Mouse (Mus musculus): ENCODE measurements at regions not wholly inside any gene's neighbourhood (a gene's known extent, or its start where the extent isn't known, plus 50 kb on each side); places are given as distances from the start of the nearest gene placed in this dataset.

DNA sequence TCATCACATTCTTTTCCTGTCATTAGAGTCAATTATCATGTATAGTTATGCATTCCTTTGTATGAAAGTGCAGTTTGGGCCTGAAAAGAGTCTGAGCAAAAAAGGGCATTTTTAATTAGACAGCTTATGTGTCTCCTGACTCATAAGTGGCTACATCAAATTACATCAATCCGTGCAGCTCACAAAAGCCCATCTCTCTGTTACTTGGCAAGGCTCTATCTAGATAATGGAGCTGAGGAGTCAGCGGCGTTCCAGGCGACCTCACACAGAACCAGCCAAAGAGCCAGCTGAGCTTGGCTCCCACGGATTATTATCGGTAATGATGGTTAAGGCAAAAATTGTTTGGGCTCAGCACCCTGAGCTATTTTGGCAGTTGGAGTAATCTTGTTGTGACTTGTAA, 176.5 kb upstream of the Fat1 start:
- TF ChIP-seq CTCF (IDR thresholded peaks at IDR 0.05; ENCODE audit: low read depth), result no peak
- no peak for TF ChIP-seq EP300 (IDR thresholded peaks at IDR 0.05; ENCODE audit: low read depth)

Data from heart, postnatal 0 days (tissue).